Mouse (Mus musculus): ENCODE data around the gene Gpr132. TPM values are rescaled to one million over a fixed set of nuclear protein-coding genes. Genes with fewer than 3 reads are reported as not detected.

The Gpr132 gene
- 1.8 and 1.9 TPM in 2 replicates for polyA plus RNA-seq (2012; ENCODE audit: low replicate concordance)

GRCm38 (mm10) chr12:112868178-112869087, at the start of gene Gpr132:
Gene Gpr132, minus strand, starts transcription at chr12:112868228.

GRCm38 (mm10) chr12:112829244-112829864, 38.7 kb downstream of the Gpr132 start, which contains the start of gene Cdca4:
Gene Cdca4, minus strand, starts transcription at chr12:112829423.

GRCm38 (mm10) chr12:112808587-112809364, 59.3 kb downstream of the Gpr132 start, which contains the start of gene Clba1:
Gene Clba1, plus strand, starts transcription at chr12:112808937.

GRCm38 (mm10) chr12:112801864-112802846, 65.9 kb downstream of the Gpr132 start, which contains the start of gene Ahnak2:
Gene Ahnak2, minus strand, starts transcription at chr12:112802657.

Other genes with a start within 250 kb of the Gpr132 start
- gene Adssl1, start 248.2 kb downstream of the Gpr132 start, polyA plus RNA-seq (2012; ENCODE audit: low replicate concordance): 4.2 and 11.8 TPM in 2 replicates
- 34.5 and 74.5 TPM in 2 replicates for gene Siva1, start 223.5 kb downstream of the Gpr132 start, polyA plus RNA-seq (2012; ENCODE audit: low replicate concordance)
- gene Akt1, start 193.3 kb downstream of the Gpr132 start, polyA plus RNA-seq (2012; ENCODE audit: low replicate concordance): 346 and 443 TPM in 2 replicates
- gene Zbtb42, start 189.4 kb downstream of the Gpr132 start, polyA plus RNA-seq (2012; ENCODE audit: low replicate concordance): 7.8 and 9.7 TPM in 2 replicates
- 2.1 and 4.2 TPM in 2 replicates for gene Cep170b, start 147.8 kb downstream of the Gpr132 start, polyA plus RNA-seq (2012; ENCODE audit: low replicate concordance)
- gene Pld4, start 107.6 kb downstream of the Gpr132 start, polyA plus RNA-seq (2012; ENCODE audit: low replicate concordance): 37.1 and 44.0 TPM in 2 replicates
- gene Ahnak2, start 65.6 kb downstream of the Gpr132 start, polyA plus RNA-seq (2012; ENCODE audit: low replicate concordance): 0.32 and 0.47 TPM in 2 replicates
- 0.57 and 1.5 TPM in 2 replicates for gene Clba1, start 59.3 kb downstream of the Gpr132 start, polyA plus RNA-seq (2012; ENCODE audit: low replicate concordance)
- gene Cdca4, start 38.8 kb downstream of the Gpr132 start, polyA plus RNA-seq (2012; ENCODE audit: low replicate concordance): 11.9 and 32.7 TPM in 2 replicates
- gene Jag2, start 61.5 kb upstream of the Gpr132 start, polyA plus RNA-seq (2012; ENCODE audit: low replicate concordance): 0.69 and 1.1 TPM in 2 replicates
- gene Nudt14, start 73.9 kb upstream of the Gpr132 start, polyA plus RNA-seq (2012; ENCODE audit: low replicate concordance): 2.9 and 5.3 TPM in 2 replicates
- 48.7 and 111 TPM in 2 replicates for gene Btbd6, start 108.3 kb upstream of the Gpr132 start, polyA plus RNA-seq (2012; ENCODE audit: low replicate concordance)
- 27.5 and 38.0 TPM in 2 replicates for gene Brf1, start 132.5 kb upstream of the Gpr132 start, polyA plus RNA-seq (2012; ENCODE audit: low replicate concordance)
- gene Pacs2, start 146.3 kb upstream of the Gpr132 start, polyA plus RNA-seq (2012; ENCODE audit: low replicate concordance): 19.1 and 21.8 TPM in 2 replicates
- gene Tex22, start 206.3 kb upstream of the Gpr132 start, polyA plus RNA-seq (2012; ENCODE audit: low replicate concordance): 0.52 TPM in 1 of 2 replicates, not detected in the other
- gene Mta1, start 230.1 kb upstream of the Gpr132 start, polyA plus RNA-seq (2012; ENCODE audit: low replicate concordance): 201 and 241 TPM in 2 replicates